In the genomic region with DNA sequence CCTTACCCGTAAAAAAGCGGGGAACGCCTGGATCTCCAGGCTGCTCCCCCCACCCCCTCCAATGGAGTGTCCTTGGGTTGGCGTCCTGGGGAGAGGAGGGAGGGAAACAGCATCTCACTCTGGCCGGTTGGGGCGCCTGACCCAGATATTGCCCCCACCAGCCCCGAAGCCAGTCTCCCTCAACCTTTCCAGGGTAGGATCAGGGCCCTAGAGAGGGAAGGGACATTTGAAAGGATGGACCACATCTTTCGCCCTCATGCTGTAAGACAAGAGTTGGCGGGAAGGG, we compare ENCODE assay signal across 8 mouse cellular contexts. TPM values are rescaled to one million over a fixed set of nuclear protein-coding genes. Genes with fewer than 3 reads are reported as not detected.
DNase-seq lines count a peak whose midpoint lies in the region; ATAC-seq and TF ChIP-seq lines count a peak whose summit lies in the region.

No protein-coding gene starts in this region.

- peak; percentile 20; the same call in 1 of the 2 replicates for TF ChIP-seq CTCF in olfactory bulb, adult 2 months (IDR thresholded peaks at IDR 0.05; ENCODE audit: insufficient read depth, low read depth, low read length)

- H3K9ac ChIP-seq in neural tube, embryonic 11.5 days (ENCODE audit: low read length): no peak overlapping the region

- peak; percentile 60 for DNase-seq in cerebellum, adult 9-11 months
- DNase-seq in cerebellum, adult 11 months: no peak
- no peak for DNase-seq in neural tube, embryonic 11.5 days (ENCODE audit: low spot score)
- no peak for DNase-seq in neural tube, embryonic 10.5 days (ENCODE audit: extremely low spot score, low spot score)
- DNase-seq in limb, embryonic 10.5 days (ENCODE audit: low spot score): no peak
- DNase-seq in urinary bladder, postnatal 25 days (ENCODE audit: low spot score): no peak
- no peak for DNase-seq in layer of hippocampus, postnatal 14 days (ENCODE audit: low spot score in 2 of 2)

- no peak overlapping the region for H3K27ac ChIP-seq in neural tube, embryonic 11.5 days (ENCODE audit: low read depth, low read length)
- no peak overlapping the region for H3K27ac ChIP-seq in limb, embryonic 10.5 days
- peak overlapping the region; percentile 60 for H3K27ac ChIP-seq in olfactory bulb, adult 2 months (ENCODE audit: insufficient read depth, low read depth, low read length)

- H3K36me3 ChIP-seq in neural tube, embryonic 11.5 days (ENCODE audit: control insufficient read depth, insufficient read depth, low read length): no peaks in the 10 kb centered on the region
- no peaks in the 10 kb centered on the region for H3K36me3 ChIP-seq in limb, embryonic 10.5 days

- peaks cover 19% of the 10 kb centered on the region for H3K27me3 ChIP-seq in neural tube, embryonic 11.5 days (ENCODE audit: control insufficient read depth, insufficient read depth, low read length)
- peaks cover 52% of the 10 kb centered on the region for H3K27me3 ChIP-seq in limb, embryonic 10.5 days (ENCODE audit: low read depth, poor library complexity, severe bottlenecking)

- no peak for ATAC-seq in neural tube, embryonic 11.5 days (ENCODE audit: insufficient read depth, low FRiP score, low TSS enrichment)

- TF ChIP-seq POLR2A in olfactory bulb, adult 2 months (IDR thresholded peaks at IDR 0.05; ENCODE audit: insufficient read depth, low read depth, low read length): no peak

- H3K4me3 ChIP-seq in neural tube, embryonic 11.5 days (ENCODE audit: low read depth, low read length): peak overlapping the region; percentile 50
- H3K4me3 ChIP-seq in limb, embryonic 10.5 days: peak overlapping the region; percentile 64
- H3K4me3 ChIP-seq in olfactory bulb, adult 2 months (ENCODE audit: insufficient read depth, low read depth, low read length): peak overlapping the region; percentile 69

- 6% methylated on average over 9 of the region's 9 CpGs for WGBS in neural tube, embryonic 11.5 days
- WGBS in limb, embryonic 10.5 days: 9% methylated on average over 9 of the region's 9 CpGs
- WGBS in olfactory bulb, adult 2 months: 19% methylated on average over 9 of the region's 9 CpGs

- peak overlapping the region; percentile 97 for H3K4me2 ChIP-seq in neural tube, embryonic 11.5 days (ENCODE audit: low read depth)

- H3K9me3 ChIP-seq in neural tube, embryonic 11.5 days (ENCODE audit: control insufficient read depth, low read length): no peaks in the 10 kb centered on the region
- H3K9me3 ChIP-seq in limb, embryonic 10.5 days (replicated peaks): no peaks in the 10 kb centered on the region

- H3K4me1 ChIP-seq in neural tube, embryonic 11.5 days (ENCODE audit: control insufficient read depth, insufficient read depth, low read length): peaks cover 26% of the 10 kb centered on the region
- H3K4me1 ChIP-seq in limb, embryonic 10.5 days: peaks cover 55% of the 10 kb centered on the region
- peaks cover 42% of the 10 kb centered on the region for H3K4me1 ChIP-seq in olfactory bulb, adult 2 months (ENCODE audit: control insufficient read depth, insufficient read depth, low read length)

RNA-seq across cellular contexts. Expression of a gene that starts 1.0 kb away (rescaled TPM):
- 3.1 and 3.6 TPM in 2 replicates for polyA plus RNA-seq in neural tube, embryonic 11.5 days (2014; fragmentation: Nextera tagmentation; extraction: Ambion mirVana)
- 0.93 and 1.4 TPM in 2 replicates for polyA plus RNA-seq in limb, embryonic 10.5 days (2016; fragmentation: Nextera tagmentation; extraction: Ambion mirVana)
- not detected in 2 replicates for polyA plus RNA-seq in olfactory bulb, adult 2 months (2012; ENCODE audit: insufficient read depth, insufficient read length, low replicate concordance, missing spikeins)
- total RNA-seq in layer of hippocampus, postnatal 14 days (2021): 10 to 100 TPM; 15.2 to 18.6 TPM

RNA-seq across cellular contexts. Expression of a gene that starts 3.3 kb away (rescaled TPM):
- polyA plus RNA-seq in neural tube, embryonic 11.5 days (2014; fragmentation: Nextera tagmentation; extraction: Ambion mirVana): 195 and 215 TPM in 2 replicates
- polyA plus RNA-seq in limb, embryonic 10.5 days (2016; fragmentation: Nextera tagmentation; extraction: Ambion mirVana): 135 and 144 TPM in 2 replicates
- not detected in 2 replicates for polyA plus RNA-seq in olfactory bulb, adult 2 months (2012; ENCODE audit: insufficient read depth, insufficient read length, low replicate concordance, missing spikeins)
- total RNA-seq in layer of hippocampus, postnatal 14 days (2021): 10 to 100 TPM; 65.5 to 79.1 TPM

RNA-seq across cellular contexts. Expression of a gene that starts 3.5 kb away (rescaled TPM):
- 23.5 TPM in 2 replicates for polyA plus RNA-seq in neural tube, embryonic 11.5 days (2014; fragmentation: Nextera tagmentation; extraction: Ambion mirVana)
- polyA plus RNA-seq in limb, embryonic 10.5 days (2016; fragmentation: Nextera tagmentation; extraction: Ambion mirVana): 28.9 and 36.2 TPM in 2 replicates
- not detected in 2 replicates for polyA plus RNA-seq in olfactory bulb, adult 2 months (2012; ENCODE audit: insufficient read depth, insufficient read length, low replicate concordance, missing spikeins)
- 10 to 100 TPM; 15.3 to 16.9 TPM for total RNA-seq in layer of hippocampus, postnatal 14 days (2021)

RNA-seq across cellular contexts. Expression of a gene that starts 13.2 kb away (rescaled TPM):
- 27.8 and 28.8 TPM in 2 replicates for polyA plus RNA-seq in neural tube, embryonic 11.5 days (2014; fragmentation: Nextera tagmentation; extraction: Ambion mirVana)
- polyA plus RNA-seq in limb, embryonic 10.5 days (2016; fragmentation: Nextera tagmentation; extraction: Ambion mirVana): 14.2 and 20.6 TPM in 2 replicates
- polyA plus RNA-seq in olfactory bulb, adult 2 months (2012; ENCODE audit: insufficient read depth, insufficient read length, low replicate concordance, missing spikeins): not detected in 2 replicates
- total RNA-seq in layer of hippocampus, postnatal 14 days (2021): 10 to 100 TPM; 71.7 to 76.9 TPM

RNA-seq across cellular contexts. Expression of a gene that starts 42.1 kb away (rescaled TPM):
- polyA plus RNA-seq in neural tube, embryonic 11.5 days (2014; fragmentation: Nextera tagmentation; extraction: Ambion mirVana): 57.3 and 60.1 TPM in 2 replicates
- polyA plus RNA-seq in limb, embryonic 10.5 days (2016; fragmentation: Nextera tagmentation; extraction: Ambion mirVana): 35.1 and 70.5 TPM in 2 replicates
- 175 and 278 TPM in 2 replicates for polyA plus RNA-seq in olfactory bulb, adult 2 months (2012; ENCODE audit: insufficient read depth, insufficient read length, low replicate concordance, missing spikeins)
- 100 to 1,000 TPM; 519 to 534 TPM for total RNA-seq in layer of hippocampus, postnatal 14 days (2021)

Comparison
In these comparisons a context has a peak if more than half of its experiments do, and no peak if none do; other contexts are left out.
1. RNA of a gene that starts 1.0 kb away (polyA plus RNA-seq): not detected in olfactory bulb, adult 2 months; 3.1 to 3.6 TPM in neural tube, embryonic 11.5 days and 0.93 to 1.4 TPM in limb, embryonic 10.5 days; every median in the first group is over 10 times any median in the second.
2. RNA of a gene that starts 3.3 kb away (polyA plus RNA-seq): 195 to 215 TPM in neural tube, embryonic 11.5 days and 135 to 144 TPM in limb, embryonic 10.5 days; not detected in olfactory bulb, adult 2 months; every median in the first group is over 100 times any median in the second.
3. Peak in every context shown above with its lines, with median percentiles within 50 percentile points of each other: H3K4me3 ChIP-seq.